Mouse (Mus musculus) G1E (cell line): ENCODE data around the gene Shank2. TPM values are rescaled to one million over a fixed set of nuclear protein-coding genes. Genes with fewer than 3 reads are reported as not detected.

Experiments
- ATAC-seq: 2 replicates; pipeline ENCODE4 v1.8.0; 2016; ENCODE audit warnings: mild to moderate bottlenecking; ENCODE audit not compliant: insufficient number of reproducible peaks, poor library complexity, low FRiP score, severe bottlenecking; ENCODE audit errors: extremely low read depth
- DNase-seq: peaks from one replicate; pipeline ENCODE4 v3.0.0; 2012; ENCODE audit warnings: low spot score
- H3K27me3 ChIP-seq: 2 replicates; pipeline ENCODE4 v1.6.1; 2012; ENCODE audit warnings: mild to moderate bottlenecking, low read length, inconsistent platforms; ENCODE audit not compliant: insufficient read depth
- H3K36me3 ChIP-seq: replicated peaks from 2 replicates; pipeline ENCODE3; 2012; ENCODE audit warnings: mild to moderate bottlenecking, inconsistent platforms
- H3K4me1 ChIP-seq: 2 replicates; pipeline ENCODE4 v1.6.1; 2012; ENCODE audit warnings: low read depth, low read length, inconsistent platforms, mixed read lengths; ENCODE audit not compliant: insufficient read depth
- H3K4me3 ChIP-seq: 2 replicates; pipeline ENCODE4 v1.5.1; 2012; ENCODE audit warnings: low read depth, mild to moderate bottlenecking, inconsistent platforms, low read length, moderate library complexity, mixed read lengths
- H3K9me3 ChIP-seq: replicated peaks from 2 replicates; pipeline ENCODE4 v1.6.1; 2012; ENCODE audit warnings: inconsistent platforms
- CTCF ChIP-seq: IDR thresholded peaks from 2 replicates; pipeline ENCODE4 v1.5.1; 2012; ENCODE audit warnings: low read depth, low read length, inconsistent platforms, mixed read lengths
- GATA1 ChIP-seq: IDR thresholded peaks from 2 replicates; pipeline ENCODE4 v1.6.1; 2012; ENCODE audit warnings: borderline replicate concordance, low read length, inconsistent platforms, mixed read lengths
- GATA2 ChIP-seq: IDR thresholded peaks from 2 replicates; pipeline ENCODE4 v1.6.1; 2012; ENCODE audit warnings: low read depth, low read length, inconsistent platforms, borderline replicate concordance
- POLR2AphosphoS5 ChIP-seq: IDR thresholded peaks from 2 replicates; pipeline ENCODE4 v1.6.1; 2012; ENCODE audit warnings: low read depth, low read length, inconsistent platforms; ENCODE audit not compliant: insufficient replicate concordance
- TAL1 ChIP-seq: conservative IDR thresholded peaks from 2 replicates; pipeline ENCODE4 v1.6.1; 2012; ENCODE audit warnings: low read depth, low read length, inconsistent platforms, mixed read lengths
- polyA plus RNA-seq: library from polyadenylated mRNA; stranded (reverse); fragments of >175 nt; gene quantifications from 2 replicates; pipeline ENCODE4 v1.2.3, GENCODE M21; 2012
- total RNA-seq, 2 experiments: library from RNA; stranded (forward) in 1 of 2; stranded (reverse) in 1 of 2; fragments of 200-1000 nt in 1 of 2; fragments of >200 nt in 1 of 2; fragmentation: Nextera tagmentation in 1 of 2; gene quantifications; 2 replicates each; pipeline ENCODE4 v1.2.3; 2014 to 2017

Gene Shank2
- total and polyA plus RNA-seq, 3 experiments = 0.05 TPM; not detected in 2

DNA sequence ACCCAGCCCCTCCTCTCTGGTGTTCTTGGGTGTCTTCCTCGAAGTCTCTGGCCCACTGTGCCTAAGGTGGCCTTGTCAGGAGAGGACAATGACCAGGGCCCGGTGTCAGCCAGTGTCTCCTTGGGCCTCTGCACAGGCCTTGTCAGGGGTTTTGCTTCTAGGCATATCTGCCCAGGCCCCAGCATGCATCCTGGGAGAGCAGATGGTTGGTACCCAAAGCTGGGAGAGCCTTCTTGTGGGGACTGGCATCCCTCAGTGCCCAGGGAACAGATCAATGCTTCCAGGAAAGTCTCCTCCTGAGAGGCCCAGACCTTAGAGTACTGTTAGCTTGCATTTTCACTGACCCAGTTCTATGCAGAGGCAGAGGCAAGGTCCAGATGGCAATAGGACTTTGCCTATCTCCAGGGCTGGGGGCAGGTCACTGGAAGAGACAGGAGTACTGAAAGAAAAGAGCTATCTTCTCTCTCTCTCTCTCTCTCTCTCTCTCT, 327.7 kb downstream of the Shank2 start:
- no peaks in the 10 kb centered on the region for H3K4me1 ChIP-seq
- H3K36me3 ChIP-seq = no peaks in the 10 kb centered on the region
- no peaks in the 10 kb centered on the region for H3K9me3 ChIP-seq
- no peak for ATAC-seq
- no peak for TF ChIP-seq CTCF
- no peak for TF ChIP-seq GATA1
- no peak for TF ChIP-seq TAL1
- no peak for TF ChIP-seq GATA2
- no peak for TF ChIP-seq POLR2AphosphoS5
- no peak overlapping the region for H3K4me3 ChIP-seq
- H3K27me3 ChIP-seq = peaks cover 23% of the 10 kb centered on the region
- DNase-seq = no peak

DNA sequence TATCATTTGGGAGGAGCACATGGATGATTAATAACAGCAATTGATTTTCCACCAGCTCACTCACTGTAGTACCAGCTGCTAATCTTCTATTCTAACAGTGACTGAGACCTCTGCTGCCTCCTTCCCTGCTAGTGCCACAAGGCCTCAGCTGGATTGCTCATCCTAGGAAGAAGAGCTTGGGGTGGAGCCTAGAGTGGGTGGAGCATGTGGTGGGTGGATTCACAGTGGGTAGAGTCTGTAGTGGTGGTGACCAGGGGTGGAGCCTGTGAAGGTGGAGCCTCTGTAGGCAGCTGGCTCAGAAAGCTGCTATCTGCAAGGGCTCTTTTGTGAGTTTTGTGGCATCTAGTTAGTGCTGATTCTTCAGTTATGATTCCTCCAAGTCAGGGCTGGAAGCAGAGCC, 334.9 kb downstream of the Shank2 start:
- no peak for ATAC-seq
- H3K9me3 ChIP-seq = no peaks in the 10 kb centered on the region
- peaks cover 13% of the 10 kb centered on the region for H3K27me3 ChIP-seq
- no peaks in the 10 kb centered on the region for H3K36me3 ChIP-seq
- H3K4me3 ChIP-seq = no peak overlapping the region
- no peak for TF ChIP-seq GATA2
- no peak for TF ChIP-seq TAL1
- TF ChIP-seq POLR2AphosphoS5 = no peak
- no peak for TF ChIP-seq CTCF
- no peak for TF ChIP-seq GATA1
- no peak for DNase-seq
- H3K4me1 ChIP-seq = no peaks in the 10 kb centered on the region

DNA sequence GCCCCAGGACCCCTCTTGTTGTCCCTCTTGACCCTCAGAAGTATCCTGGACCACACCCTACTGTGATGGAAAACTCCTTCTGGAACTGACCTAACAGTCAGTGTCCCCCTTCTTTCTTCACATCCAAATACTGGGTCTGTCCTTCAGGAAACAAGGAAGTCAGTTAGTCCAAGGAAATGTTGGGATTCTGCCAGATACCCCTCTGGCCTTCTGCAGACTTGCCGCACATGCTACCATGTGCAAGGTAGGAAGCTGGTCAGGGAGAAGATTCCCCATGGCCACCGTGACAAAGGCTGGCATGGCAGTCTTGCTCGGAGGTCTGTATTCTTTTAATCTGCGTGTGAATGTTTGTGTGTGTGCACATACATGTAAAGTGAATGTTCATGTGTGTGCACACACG, 337.0 kb downstream of the Shank2 start:
- DNase-seq = no peak
- no peaks in the 10 kb centered on the region for H3K4me1 ChIP-seq
- H3K9me3 ChIP-seq = no peaks in the 10 kb centered on the region
- ATAC-seq = no peak
- H3K4me3 ChIP-seq = no peak overlapping the region
- TF ChIP-seq CTCF = no peak
- no peak for TF ChIP-seq POLR2AphosphoS5
- no peak for TF ChIP-seq GATA2
- TF ChIP-seq GATA1 = no peak
- TF ChIP-seq TAL1 = no peak
- H3K27me3 ChIP-seq = 0 out of 2 replicates have a peak, but pooled peaks cover 4% of the 10 kb centered on the region
- no peaks in the 10 kb centered on the region for H3K36me3 ChIP-seq

DNA sequence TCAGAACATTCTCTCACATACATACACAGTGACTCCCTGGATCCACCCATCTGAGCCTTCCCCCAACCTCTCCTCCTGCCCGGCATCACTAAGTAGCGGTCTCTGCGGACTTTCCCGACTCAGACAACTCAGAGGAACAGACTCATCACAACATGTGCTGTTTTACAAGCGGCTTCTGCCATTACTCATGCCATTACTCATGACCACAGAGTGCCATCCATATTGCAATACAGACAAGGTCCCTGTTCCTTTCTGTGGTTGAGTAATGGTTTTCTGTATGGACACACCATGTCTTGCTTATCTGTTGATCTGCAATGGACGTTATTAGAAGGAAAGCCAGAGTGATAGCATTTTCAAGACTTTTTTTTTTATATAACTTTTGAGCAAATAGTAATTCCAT, 338.6 kb downstream of the Shank2 start:
- ATAC-seq = no peak
- H3K9me3 ChIP-seq = no peaks in the 10 kb centered on the region
- no peak for DNase-seq
- H3K4me3 ChIP-seq = no peak overlapping the region
- no peaks in the 10 kb centered on the region for H3K36me3 ChIP-seq
- H3K4me1 ChIP-seq = no peaks in the 10 kb centered on the region
- H3K27me3 ChIP-seq = no peaks in the 10 kb centered on the region
- TF ChIP-seq TAL1 = no peak
- TF ChIP-seq CTCF = no peak
- no peak for TF ChIP-seq GATA2
- TF ChIP-seq POLR2AphosphoS5 = no peak
- no peak for TF ChIP-seq GATA1

DNA sequence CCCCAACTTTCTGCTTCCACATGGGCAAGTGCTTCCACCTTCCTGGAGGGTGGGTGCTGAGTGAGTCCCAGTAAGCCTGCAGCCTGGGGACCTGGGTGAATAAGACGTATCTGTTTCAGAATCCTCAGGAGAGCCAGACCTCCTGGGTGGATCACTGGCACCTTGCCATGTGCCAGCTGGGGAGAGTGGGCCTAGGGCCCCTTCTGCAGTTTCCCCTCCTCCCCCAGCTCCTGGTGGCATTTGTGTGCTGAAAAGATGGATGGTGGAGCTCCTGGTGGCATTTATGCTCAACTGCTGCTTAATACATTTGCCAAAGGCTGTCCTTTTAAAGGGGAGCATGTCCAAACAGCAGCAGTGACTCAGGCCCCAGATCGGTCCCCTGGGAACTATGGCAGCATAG, 364.4 kb downstream of the Shank2 start:
- peaks cover 19% of the 10 kb centered on the region for H3K27me3 ChIP-seq
- no peaks in the 10 kb centered on the region for H3K4me1 ChIP-seq
- no peak for DNase-seq
- H3K9me3 ChIP-seq = no peaks in the 10 kb centered on the region
- TF ChIP-seq TAL1 (no peak), GATA2 (no peak), GATA1 (no peak), POLR2AphosphoS5 (no peak), CTCF (no peak)
- H3K4me3 ChIP-seq = no peak overlapping the region
- H3K36me3 ChIP-seq = no peaks in the 10 kb centered on the region
- no peak for ATAC-seq

DNA sequence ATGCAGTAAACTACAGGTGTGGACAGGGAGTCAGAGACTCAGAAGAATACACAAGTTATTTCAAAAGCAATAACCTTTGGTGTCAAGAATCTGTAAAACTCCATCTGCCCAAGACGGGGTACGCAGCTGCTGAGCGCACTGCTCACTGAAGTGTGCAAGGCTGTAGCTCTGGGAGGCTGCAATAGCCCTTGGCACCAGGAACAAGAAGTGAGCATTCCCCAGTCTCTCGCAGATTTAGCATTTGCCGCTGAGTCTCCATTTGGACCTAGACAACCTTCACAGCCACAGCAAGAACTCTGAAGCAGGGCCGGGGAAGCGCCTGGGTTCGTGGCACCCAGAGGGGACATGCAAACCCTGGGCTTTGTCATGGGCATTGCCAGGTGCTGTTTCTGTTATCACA, 371.3 kb downstream of the Shank2 start:
- Histone ChIP-seq H3K4me3 (no peak overlapping the region), H3K27me3 (peaks cover 19% of the 10 kb centered on the region; the same call in 1 of the 2 replicates), H3K9me3 (no peaks in the 10 kb centered on the region), H3K36me3 (no peaks in the 10 kb centered on the region), H3K4me1 (no peaks in the 10 kb centered on the region)
- DNase-seq (no peak), ATAC-seq (no peak)
- no peak for TF ChIP-seq CTCF
- TF ChIP-seq GATA2 = no peak
- TF ChIP-seq POLR2AphosphoS5 = no peak
- TF ChIP-seq GATA1 = no peak
- TF ChIP-seq TAL1 = no peak

DNA sequence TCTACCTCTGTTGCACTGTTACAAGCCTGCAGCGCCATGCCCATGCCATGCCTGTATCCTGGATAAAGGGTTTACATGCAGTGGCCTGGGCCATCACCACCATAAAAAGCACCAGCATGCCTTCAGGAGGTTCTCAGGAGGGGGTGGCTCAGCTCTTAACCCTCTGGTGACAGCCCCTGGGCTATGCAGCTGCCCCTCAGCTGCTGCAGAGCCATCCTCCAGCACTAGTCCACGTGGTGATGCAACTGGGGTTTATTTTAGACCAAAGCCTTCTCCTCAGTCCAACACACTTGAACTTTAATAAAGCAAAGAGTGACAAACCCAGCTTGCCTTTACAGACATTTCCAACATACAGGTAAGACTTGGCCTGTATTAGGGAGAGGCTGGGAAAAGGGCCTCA, 373.8 kb downstream of the Shank2 start:
- ATAC-seq (no peak), DNase-seq (no peak)
- H3K9me3 ChIP-seq = no peaks in the 10 kb centered on the region
- no peak overlapping the region for H3K4me3 ChIP-seq
- no peaks in the 10 kb centered on the region for H3K4me1 ChIP-seq
- peaks cover 19% of the 10 kb centered on the region for H3K27me3 ChIP-seq
- no peaks in the 10 kb centered on the region for H3K36me3 ChIP-seq
- TF ChIP-seq GATA2 (no peak), CTCF (no peak), TAL1 (no peak), POLR2AphosphoS5 (no peak), GATA1 (no peak)
